ENCODE assay signal across 14 mouse cellular contexts in the genomic region with DNA sequence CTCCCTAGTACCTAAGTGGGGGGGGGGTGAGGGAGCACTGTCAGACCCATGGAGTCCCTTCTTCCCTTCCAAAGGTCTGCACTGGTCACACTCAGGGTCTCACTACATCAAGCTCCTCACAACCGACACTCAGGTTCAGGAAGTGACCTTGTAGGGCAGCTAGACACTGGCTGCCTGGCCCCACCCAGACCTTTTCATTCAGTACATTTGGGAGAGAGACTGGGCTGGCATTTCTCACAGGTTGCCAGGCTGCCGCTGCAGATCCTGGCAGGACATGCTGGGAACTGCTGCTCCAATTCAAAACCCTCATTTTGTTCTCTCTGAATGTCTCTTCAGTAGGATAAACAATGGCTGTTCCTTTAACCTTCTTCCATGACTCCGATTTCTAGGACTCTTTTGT.
DNase-seq lines count a peak whose midpoint lies in the region; ATAC-seq and TF ChIP-seq lines count a peak whose summit lies in the region.
"Had no signal": no experiment of that assay in that cellular context is flagged by ENCODE, and none has a peak within 500 bp of the region (broad histone marks: within the 10 kb centered on the region; RNA-seq: fewer than 3 reads in every experiment).

No protein-coding gene starts in this region.

- peaks cover 14% of the 10 kb centered on the region; the same call in 1 of the 2 replicates for H3K4me1 ChIP-seq in embryonic fibroblast, embryonic 13.5 days (ENCODE audit: control insufficient read depth, insufficient read depth, low read length)
- H3K4me1 ChIP-seq in midbrain, embryonic 10.5 days, result peaks cover 56% of the 10 kb centered on the region

- WGBS in midbrain, embryonic 10.5 days, result 32% methylated on average over 3 of the region's 3 CpGs

- peak overlapping the region; percentile 67 for H3K27ac ChIP-seq in embryonic fibroblast, embryonic 13.5 days (ENCODE audit: insufficient read depth, low read length)
- H3K27ac ChIP-seq in midbrain, embryonic 10.5 days (replicated peaks), result peak overlapping the region; percentile 74
- H3K27ac ChIP-seq: heart, embryonic 13.5 days had no signal

- TF ChIP-seq CTCF in embryonic fibroblast, embryonic 13.5 days (IDR thresholded peaks at IDR 0.05; ENCODE audit: borderline replicate concordance, insufficient read depth, low read length), result no peak

- H3K4me3 ChIP-seq in embryonic fibroblast, embryonic 13.5 days (ENCODE audit: insufficient read depth, low read length), result no peak overlapping the region
- no peak overlapping the region for H3K4me3 ChIP-seq in midbrain, embryonic 10.5 days
- H3K4me3 ChIP-seq: heart, embryonic 13.5 days had no signal

- ATAC-seq in frontal cortex, adult (ENCODE audit: low TSS enrichment), result peak; percentile 50

- H3K9me3 ChIP-seq in midbrain, embryonic 10.5 days (replicated peaks), result no peaks in the 10 kb centered on the region
- H3K9me3 ChIP-seq: heart, embryonic 13.5 days had no signal

- no peak for DNase-seq in frontal cortex, postnatal 10 days (ENCODE audit: low spot score in 2 of 2)
- peak; percentile 14 for DNase-seq in ES-CJ7 (ENCODE audit: low read depth, low spot score)
- no peak for DNase-seq in midbrain, embryonic 10.5 days (ENCODE audit: low spot score)
- DNase-seq in spleen, adult 18-20 months, result no peak
- DNase-seq in ovary, postnatal 10 days (ENCODE audit: low spot score), result no peak
- DNase-seq in gastrocnemius, postnatal 10 days, result no peak
- DNase-seq: adrenal gland, postnatal 14 days; B cell, adult 2 months; cerebellum, postnatal 36 days; kidney, postnatal 10 days; lung, adult 2 months had no signal

- no peaks in the 10 kb centered on the region for H3K27me3 ChIP-seq in midbrain, embryonic 10.5 days (ENCODE audit: low read depth, poor library complexity, severe bottlenecking)
- H3K27me3 ChIP-seq: heart, embryonic 13.5 days had no signal

- no peak for TF ChIP-seq POLR2A in embryonic fibroblast, embryonic 13.5 days (IDR thresholded peaks at IDR 0.05; ENCODE audit: low read depth, low read length)

- H3K36me3 ChIP-seq in midbrain, embryonic 10.5 days, result no peaks in the 10 kb centered on the region
- H3K36me3 ChIP-seq: heart, embryonic 13.5 days had no signal
